Mouse (Mus musculus) testis, postnatal 14 days (tissue): ENCODE data around the gene Igf1r.

Experiments
- DNase-seq: peaks from one replicate; pipeline ENCODE4 v3.0.0; 2021; ENCODE audit warnings: low spot score

Gene Igf1r

DNA sequence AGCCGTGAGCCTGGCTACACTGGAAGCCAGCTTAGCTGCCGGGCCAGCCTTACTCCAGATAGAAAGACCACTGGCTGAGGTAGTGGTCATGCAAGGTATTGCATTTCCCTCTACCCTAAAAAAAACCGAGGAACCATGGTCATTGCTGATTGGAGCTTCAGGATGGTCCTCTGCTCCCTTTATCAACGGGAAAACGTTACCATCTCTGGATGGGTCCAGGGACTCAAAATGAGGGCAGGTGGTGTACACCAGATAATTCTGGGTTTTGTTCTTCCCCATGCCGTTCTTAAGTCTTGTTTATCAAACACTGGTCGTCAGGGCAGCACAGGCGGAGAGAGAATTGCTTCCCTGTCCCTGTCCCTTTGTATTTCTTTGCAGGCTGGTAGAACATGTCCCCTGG lies 57.0 kb downstream of the Igf1r start:
- DNase-seq = no peak

DNA sequence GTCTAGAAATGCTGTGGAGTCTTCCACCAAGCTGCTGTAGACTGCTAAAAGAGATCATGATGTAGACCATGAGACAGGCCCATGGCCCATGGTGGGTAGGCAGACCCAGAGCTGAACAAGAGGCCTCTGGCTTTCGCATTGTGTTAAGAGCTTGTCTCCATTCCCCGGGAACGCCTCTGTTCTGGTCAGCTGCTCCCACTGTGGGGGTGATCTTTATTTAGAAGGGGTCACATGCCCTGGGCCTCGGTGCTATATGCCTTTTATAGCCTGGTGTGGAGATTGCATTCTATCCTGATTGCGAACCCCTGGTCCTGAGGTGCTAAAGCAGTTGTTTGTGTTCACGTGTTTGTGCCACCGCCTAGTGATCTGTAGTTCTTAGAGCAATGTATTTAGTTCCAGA lies 57.5 kb downstream of the Igf1r start:
- DNase-seq = no peak

DNA sequence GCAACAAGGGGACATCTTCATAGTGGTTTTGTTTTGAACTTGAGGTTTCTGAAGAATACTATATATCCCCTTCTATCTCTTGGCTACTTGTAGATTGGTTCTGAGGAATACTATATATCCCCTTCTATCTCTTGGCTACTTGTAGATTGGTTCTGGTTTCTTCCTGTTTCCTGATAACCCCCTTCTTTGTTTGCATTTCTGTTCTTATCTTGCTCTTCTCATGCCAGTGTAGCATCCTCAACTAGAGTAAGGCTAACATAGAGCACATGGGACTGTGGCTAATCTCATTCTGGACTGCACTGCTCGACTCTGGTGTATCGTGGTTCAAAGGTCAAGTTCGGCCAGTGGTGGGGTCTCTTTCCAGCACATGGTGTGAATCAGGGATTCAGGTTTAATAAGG lies 58.2 kb downstream of the Igf1r start:
- DNase-seq = no peak

DNA sequence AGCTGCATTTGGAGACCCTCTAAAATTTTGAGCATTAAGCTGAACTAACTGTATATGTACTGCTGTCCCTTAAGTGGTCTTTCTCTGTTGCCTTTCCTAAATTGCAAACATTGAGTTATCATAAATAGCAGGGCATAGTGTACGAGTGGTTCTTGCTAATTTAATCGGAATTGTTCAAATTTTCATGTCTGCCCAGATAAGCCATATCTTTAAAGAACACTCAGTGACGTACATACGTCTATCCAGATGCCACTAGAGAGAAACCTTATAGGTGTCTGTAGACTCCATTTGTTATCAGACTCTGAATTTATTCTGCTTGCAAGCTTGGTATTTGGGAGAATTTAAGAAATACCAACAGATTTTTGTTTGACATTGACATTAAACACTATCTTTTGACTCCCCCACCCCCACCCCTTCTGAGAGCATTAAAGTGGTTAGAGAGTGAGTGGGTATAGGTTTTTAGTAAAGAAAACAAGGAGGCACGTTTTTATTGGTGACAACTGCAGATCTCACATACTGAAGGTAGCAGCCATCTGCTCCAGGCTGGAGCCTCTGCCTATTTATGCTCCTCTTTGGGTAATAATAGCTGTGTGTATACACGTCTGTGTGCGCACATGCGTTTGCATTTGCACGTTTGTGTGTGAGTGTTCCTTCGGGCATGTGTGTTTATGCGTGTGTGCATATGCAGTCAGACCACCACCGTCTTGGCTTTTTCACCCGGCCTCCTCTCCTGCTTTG lies 58.9 kb downstream of the Igf1r start:
- no peak for DNase-seq

DNA sequence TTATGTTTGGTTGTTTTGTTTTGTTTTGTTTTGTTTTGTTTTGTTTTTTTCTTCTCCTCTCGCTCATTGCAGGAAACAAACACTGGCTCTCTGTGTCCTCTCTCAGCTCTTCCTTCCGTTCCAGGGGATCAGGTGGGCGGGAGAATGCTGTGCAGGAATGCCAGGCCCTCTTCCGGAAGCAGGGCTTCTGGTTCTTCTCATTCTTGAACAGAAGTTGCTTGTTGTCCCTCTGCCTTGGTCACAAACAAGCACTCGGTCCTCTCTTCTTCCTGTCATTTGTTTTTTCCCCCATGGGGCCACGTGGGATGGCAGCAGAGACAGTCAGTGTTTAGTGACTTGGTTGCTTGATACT lies 59.5 kb downstream of the Igf1r start:
- DNase-seq = no peak

DNA sequence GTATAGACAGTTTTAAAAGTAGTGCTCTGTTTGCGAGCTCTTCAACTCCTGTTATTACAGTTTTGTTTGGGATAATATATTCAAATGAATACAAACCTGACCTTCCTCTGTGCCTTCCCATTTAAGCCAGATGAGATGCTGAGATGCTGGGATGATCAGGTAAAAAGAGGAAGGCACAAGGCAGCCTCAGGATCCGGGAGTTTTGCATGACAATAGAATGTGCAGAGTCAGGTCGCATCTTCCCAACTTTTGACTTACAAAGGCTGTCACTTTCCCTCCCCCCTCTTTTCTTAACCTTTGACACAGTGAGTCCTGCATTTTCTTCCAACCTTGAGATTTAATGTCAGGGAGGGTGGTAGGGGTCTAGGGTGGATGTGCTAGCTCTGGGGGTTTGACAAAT lies 61.9 kb downstream of the Igf1r start:
- DNase-seq = no peak

DNA sequence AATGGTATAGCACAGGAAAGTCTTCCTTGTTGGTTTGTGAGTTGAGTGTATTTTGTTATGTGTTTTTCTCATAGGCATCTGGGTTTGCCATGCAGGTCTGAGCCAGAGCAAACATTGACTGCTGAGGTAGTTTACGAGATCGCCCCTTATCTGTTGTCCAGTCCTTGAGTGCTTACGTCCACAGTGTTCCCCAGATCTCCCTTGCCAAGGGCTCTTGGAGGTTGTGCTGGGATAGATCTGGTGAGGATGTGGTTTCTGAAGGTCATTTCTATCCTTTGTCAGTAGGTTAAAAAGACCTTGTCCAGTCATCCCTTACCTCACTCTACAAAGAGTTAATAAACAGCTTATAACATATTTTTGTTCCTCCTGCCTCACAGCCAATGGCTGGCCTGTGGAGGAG lies 62.8 kb downstream of the Igf1r start:
- no peak for DNase-seq

DNA sequence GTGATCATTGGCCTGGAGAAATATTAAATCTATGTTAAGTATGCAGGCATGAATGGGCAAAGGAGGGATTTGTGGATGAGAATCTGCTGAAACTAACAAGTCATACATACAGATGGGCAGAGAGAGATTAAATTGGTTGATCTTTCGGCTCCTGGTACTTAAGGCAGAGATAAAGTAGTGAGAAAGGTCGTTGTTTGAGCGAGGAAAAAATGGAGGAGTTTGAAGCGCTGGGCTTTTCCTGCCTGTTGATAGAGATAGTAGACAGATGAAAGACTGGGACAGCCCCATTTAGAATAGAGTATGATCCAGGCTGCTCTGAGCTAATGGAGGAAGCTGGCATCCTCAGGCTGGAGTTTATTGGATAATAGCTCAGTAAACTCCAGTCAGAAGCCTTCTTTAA lies 65.4 kb downstream of the Igf1r start:
- DNase-seq = no peak

DNA sequence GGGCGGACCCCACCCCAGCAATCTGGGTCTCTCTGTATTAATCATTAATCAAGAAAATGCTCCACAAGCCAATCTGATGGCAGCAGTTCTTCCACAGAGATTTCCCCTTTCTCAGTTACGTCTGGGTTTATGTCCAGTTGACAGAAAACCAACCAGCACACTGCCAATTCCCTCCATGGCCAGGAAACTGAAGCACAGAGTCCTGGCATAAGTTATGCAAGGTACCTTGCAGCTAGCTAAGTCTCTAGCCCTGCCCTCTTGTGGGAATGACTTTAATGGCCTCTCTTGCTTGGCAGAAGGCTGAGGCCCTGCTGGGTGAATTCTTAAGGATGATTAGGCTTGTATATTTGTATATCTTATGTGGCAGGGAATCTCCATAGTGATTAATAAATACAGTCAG lies 67.9 kb downstream of the Igf1r start:
- DNase-seq = no peak

DNA sequence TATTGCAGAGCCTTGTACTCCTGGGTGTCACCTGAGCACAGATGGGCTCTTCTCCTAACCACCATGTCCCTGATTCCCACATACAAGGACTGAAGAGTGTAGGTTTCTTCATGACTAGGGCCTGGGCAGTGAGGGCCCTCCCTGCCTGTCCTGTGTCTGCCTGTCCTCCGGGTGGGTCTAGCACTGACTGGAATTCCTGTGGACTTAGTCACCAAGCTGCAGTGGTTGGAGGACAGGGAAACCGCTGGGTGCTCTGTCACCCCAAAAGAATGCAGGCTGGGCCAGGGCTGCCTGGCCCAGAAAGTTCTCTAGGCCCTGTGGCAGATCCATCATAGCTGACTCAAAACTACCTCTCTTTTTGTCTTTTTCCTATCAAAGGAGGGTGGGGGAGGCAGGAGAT lies 69.1 kb downstream of the Igf1r start:
- DNase-seq = no peak

DNA sequence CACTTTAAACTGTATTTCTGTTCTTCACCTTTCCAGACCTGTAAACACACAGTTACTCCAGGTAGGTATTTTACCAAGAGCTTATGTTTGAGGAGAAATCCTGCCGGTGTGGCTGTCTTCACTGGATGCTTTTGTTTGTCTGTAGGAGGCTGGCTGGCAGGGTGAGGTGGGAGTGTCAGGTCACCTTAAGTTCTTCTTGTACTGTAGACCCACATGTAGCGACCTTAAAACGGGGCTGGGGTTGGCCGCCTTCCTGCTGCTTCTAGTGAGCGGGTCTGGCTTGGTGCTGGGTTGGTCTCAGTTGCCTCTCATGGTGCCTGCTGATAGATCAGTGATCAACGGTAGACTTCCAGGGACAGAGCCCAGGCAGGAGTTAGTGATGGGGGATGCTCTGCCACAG lies 69.6 kb downstream of the Igf1r start:
- DNase-seq = no peak

DNA sequence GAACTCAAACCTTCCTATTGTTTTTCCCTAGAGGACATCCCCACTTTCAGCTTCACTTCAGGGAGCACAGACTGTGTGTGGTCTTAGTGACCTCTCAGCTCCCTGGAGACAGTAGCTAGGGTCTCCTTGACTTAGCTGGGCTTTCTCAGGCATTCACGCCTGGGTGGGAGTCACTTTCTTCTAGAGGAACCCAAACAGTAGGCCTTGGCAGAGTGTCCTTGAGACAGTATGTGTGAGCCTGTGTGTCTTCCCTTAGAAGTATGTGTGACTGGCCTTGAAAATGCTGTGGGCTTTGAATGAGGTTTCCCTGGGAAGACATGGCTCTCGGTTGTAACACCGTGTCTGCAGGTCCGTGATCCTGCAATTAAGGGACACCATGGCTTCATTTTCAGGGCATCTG lies 71.3 kb downstream of the Igf1r start:
- DNase-seq = no peak

DNA sequence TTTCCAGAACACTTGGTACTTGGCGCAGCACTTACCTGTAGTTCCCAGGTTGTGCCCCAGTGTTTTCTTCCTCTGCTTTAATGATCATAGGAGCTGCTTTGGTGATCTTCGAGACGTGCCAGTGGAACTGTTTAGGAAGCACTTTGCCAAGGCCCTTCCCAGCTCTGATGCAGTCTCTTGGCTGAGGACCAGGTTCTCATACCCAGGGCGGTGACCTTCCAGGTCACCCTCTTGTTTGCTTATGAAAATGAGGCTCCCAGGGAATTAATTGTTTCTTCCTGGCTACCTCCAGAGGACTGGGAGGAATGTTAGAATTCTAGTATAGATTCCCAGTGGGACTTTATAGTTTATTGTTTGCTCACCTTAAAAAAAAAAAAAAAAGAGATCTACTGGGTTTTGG lies 72.0 kb downstream of the Igf1r start:
- DNase-seq = no peak

DNA sequence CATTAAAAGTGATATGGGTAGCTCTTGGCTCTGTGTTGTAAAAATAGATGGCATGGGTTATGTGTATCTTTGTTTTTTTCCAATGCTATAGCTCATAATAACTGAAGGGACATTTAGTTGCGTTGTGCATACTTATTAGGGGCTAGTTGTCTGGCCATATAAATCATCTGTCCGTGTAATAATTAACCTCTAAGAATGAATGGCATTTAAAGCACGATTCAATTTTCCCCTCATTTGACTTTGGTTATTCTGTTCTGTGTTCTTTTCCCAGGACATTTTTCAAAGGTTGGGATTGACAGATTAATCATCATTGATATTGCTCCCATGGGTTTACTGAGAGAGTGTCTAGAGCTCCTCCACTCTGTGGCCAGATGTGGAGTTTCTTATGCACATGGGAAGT lies 72.8 kb downstream of the Igf1r start:
- DNase-seq = no peak

DNA sequence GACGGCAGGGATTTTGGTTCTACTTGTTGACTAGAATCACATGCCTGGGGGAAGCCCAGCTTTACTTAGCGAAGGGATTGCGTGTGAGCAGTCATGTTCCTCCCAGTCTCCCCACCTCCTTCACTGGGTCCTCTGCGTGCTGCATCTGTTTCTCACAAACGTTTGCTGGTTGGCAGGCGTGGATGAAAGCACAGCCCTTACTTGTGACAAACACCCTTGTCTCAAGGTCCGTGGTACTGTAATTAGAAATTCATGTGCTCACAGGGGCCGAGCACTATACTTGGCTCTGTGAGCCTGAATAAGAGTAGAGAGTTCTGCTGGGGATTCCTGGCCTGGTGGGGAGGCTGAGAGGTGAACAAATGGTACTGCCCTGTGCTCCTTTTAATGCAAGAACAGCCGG lies 73.4 kb downstream of the Igf1r start:
- no peak for DNase-seq

DNA sequence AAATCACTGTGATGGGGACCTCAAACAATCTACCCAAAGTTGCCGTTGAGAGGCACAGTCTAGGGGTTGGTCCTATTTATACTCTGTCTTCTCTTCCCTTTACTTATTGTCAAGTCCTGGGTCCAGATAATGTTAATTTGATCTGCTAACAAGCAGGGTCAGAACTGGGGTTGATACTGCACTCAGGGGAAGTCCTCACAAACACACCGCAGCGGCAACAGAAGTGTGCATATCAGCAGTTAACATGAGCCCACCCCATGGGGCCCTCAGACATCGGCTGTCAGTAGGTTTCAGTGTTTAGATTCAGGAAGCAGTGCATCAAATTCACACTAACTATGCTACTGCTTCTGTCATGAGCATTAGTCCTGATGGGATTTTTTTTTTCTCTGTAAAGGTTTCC lies 75.5 kb downstream of the Igf1r start:
- DNase-seq = no peak

DNA sequence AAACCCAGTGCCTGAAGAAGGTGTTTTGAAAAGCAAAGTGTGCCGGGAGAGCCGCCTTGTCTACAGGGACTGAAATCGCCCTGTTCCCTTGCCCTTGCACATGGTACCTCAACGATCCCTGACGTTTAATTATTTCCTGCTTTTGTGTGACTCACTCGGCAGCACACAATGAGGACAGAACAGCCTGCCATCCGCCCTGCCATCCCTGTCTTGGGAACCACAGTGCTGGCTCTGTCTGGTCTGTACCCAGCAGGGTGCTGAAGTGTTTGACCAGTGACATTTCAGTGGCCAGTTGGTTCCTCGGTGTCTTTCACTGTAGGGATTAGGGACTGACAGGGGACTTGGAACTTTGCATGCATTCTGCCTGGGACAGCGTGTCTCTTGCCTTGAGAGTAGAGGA lies 78.2 kb downstream of the Igf1r start:
- DNase-seq = no peak

DNA sequence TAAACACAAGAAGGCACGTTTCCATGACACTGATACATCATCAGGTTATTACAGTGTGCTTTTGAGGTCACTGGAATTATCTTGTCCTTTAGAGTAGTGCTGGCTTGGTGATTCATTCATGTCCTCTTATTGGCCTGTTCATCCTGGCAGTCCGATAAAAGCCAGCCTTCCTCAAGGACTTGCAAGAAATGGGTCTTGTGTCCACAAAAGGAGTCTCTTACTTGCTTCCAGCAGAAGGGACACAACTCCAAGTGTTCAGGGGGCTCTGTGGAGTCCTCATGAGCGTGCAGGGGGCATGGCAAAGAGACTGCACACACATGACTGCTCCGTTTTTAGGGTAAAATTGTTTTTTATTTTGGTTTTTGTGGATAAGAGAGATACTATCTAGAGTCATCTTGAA lies 83.9 kb downstream of the Igf1r start:
- no peak for DNase-seq

DNA sequence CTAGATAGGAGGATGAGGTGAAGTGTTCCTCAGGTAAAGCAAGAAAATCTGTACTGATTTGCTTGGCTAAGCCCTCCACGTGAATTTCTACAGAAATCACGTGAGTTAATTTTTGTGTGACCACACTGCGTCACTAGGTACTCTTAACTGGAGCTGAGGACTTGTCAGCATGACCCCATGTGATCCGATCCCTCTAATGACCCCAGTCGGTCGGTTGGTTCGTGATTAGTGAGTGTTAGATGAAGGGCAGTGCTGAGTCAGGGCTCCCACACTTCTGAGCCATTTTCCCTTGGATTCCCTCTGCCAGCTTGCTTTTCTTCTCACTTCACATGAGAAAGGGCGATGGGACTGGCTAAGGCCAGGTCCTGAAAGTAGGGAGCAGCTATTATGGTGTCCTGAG lies 86.2 kb downstream of the Igf1r start:
- DNase-seq = no peak

DNA sequence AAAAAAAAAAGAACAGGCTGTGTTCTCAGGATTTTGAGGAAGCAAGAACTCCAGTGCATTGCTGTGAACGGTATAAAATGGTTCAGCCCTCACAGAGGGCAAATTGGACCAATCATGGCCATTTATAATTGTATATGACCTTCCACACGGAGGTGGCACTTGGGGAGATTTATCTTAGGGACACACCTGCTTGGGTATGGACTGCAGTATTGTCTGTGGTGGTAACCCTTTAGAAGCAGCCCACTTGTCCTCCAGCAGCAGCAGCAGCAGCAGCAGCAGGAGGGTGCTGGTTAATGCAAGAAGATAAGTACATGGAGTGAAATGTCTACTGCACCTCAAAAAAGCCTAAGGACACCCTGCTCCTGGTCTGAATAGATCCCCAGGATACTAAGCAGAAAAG lies 86.9 kb downstream of the Igf1r start:
- DNase-seq = no peak

DNA sequence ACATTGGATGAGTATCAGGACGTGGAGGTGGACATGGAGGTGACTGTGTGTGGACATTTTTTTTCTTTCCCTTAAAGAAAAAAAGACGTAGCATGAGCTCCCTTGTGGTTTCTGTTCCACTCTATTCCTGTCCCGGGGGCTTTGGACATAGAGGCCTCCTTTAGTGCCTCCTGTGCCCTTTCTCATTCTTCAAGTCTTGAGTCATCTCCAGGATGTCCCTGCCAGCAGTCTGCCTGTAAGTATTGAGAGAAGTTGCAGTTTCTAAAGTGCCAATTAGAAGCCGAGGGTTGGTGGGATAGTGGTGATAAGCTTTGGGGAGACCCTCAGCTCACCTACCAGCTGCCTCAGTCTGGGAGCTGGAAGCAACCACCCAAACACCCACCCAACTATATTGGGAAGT lies 92.0 kb downstream of the Igf1r start:
- DNase-seq = no peak

DNA sequence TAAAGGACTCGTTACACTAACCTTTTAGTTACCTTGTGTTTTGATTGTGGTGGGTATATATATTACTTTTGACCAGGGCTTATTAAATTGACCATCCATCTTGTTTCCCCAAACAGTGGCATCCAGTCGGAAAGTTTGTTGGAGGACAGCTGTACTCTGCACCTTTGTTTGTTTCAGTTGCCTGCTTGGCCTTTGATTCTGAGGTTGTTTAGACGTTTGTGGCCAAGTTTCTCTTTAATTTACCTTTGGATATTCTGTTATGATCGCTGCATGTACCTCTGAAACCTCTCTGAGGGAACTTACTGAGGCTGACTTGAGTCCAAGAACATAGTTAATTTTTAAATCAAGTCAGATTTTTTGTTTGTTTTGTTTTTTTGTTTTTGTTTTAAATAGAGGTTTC lies 94.5 kb downstream of the Igf1r start:
- DNase-seq = no peak

DNA sequence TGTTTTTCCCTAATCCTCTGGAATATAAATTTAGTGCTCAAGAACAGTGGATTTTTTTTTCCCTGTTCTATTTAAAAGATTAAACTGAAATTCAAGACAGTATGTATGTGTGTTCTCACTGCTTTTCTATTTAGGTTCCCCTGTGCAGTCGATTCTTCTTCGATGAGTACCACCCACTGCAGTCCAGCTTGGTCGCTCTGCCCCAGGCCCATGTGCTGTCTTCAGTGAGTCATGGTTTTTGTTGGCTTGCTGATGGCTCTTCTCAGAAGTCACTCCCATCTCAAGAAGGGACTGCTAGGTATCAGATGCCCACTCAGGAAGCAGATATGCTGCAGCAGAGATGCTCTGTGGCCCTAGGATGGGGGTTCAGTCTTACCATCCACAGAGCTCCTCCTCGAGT lies 95.9 kb downstream of the Igf1r start:
- no peak for DNase-seq

DNA sequence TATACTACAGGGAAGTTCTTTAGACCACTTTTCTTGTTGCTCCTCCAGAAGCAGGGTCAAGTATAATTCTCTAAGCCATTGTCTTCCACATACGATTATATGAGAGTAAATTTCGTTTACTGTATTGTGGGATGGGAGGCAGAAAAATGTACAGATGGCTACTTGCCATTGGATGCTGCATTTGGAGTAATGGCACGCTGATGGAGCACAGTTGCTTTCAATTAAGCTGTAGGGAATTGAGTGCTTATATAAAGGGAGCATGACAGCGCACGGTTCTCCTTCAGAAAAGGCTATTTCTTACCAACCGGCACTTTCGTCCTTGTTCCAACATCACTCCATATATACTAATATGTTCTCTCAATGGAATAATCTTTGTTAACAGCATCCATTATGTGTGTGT lies 96.4 kb downstream of the Igf1r start:
- no peak for DNase-seq
